Mouse (Mus musculus) gastrocnemius, postnatal 25 days (tissue): ENCODE measurements around the gene Cdh23. TPM values are rescaled to one million over a fixed set of nuclear protein-coding genes. Genes with fewer than 3 reads are reported as not detected.

ENCODE experiments used
- DNase-seq: peaks from one replicate; pipeline ENCODE4 v3.0.0; 2022
- total RNA-seq, 2 experiments: library from RNA; stranded (reverse); gene quantifications; 1 replicate in 1 of 2; 2 replicates in 1 of 2; pipeline ENCODE4 v1.2.3; 2021

Cdh23 gene
- total RNA-seq, 2 experiments from 2014 or later = 2.2 to 3.8 TPM

- no peak for DNase-seq
These were observed 12.5 kb upstream of the Cdh23 start for GRCm38 (mm10) chr10:60708837-60709236.

- DNase-seq = no peak
These were observed 10.0 kb upstream of the Cdh23 start for GRCm38 (mm10) chr10:60706268-60706667.

- DNase-seq = no peak
These were observed 8.8 kb upstream of the Cdh23 start for GRCm38 (mm10) chr10:60705134-60705533.

GRCm38 (mm10) chr10:60697775-60698174, 1.5 kb upstream of the Cdh23 start:
- DNase-seq = no peak

- peak; percentile 50 for DNase-seq
These were observed 685 bp upstream of the Cdh23 start for GRCm38 (mm10) chr10:60696975-60697374.

GRCm38 (mm10) chr10:60691671-60692390, 4.5 kb downstream of the Cdh23 start:
- peak; percentile 39 for DNase-seq

- DNase-seq = no peak
These were observed 5.3 kb downstream of the Cdh23 start for GRCm38 (mm10) chr10:60690960-60691359.

GRCm38 (mm10) chr10:60689396-60689795, 6.9 kb downstream of the Cdh23 start:
- DNase-seq = no peak

- DNase-seq = peak; percentile 66
These were observed 9.1 kb downstream of the Cdh23 start for GRCm38 (mm10) chr10:60687011-60687776.

- DNase-seq = no peak
These were observed 9.7 kb downstream of the Cdh23 start for GRCm38 (mm10) chr10:60686641-60686975.

- DNase-seq = no peak
These were observed 10.3 kb downstream of the Cdh23 start for GRCm38 (mm10) chr10:60685764-60686640.

GRCm38 (mm10) chr10:60678926-60679325, 17.4 kb downstream of the Cdh23 start:
- no peak for DNase-seq

- DNase-seq = no peak
These were observed 19.0 kb downstream of the Cdh23 start for GRCm38 (mm10) chr10:60677319-60677718.

GRCm38 (mm10) chr10:60670166-60670565, 26.1 kb downstream of the Cdh23 start:
- no peak for DNase-seq

GRCm38 (mm10) chr10:60668591-60668990, 27.7 kb downstream of the Cdh23 start:
- DNase-seq = no peak

GRCm38 (mm10) chr10:60660986-60661385, 35.3 kb downstream of the Cdh23 start:
- DNase-seq = no peak

GRCm38 (mm10) chr10:60659450-60660020, 36.8 kb downstream of the Cdh23 start:
- peak; percentile 23 for DNase-seq

GRCm38 (mm10) chr10:60658176-60658575, 38.1 kb downstream of the Cdh23 start:
- no peak for DNase-seq

GRCm38 (mm10) chr10:60653675-60654074, 42.6 kb downstream of the Cdh23 start:
- DNase-seq = no peak

GRCm38 (mm10) chr10:60653106-60653505, 43.2 kb downstream of the Cdh23 start:
- no peak for DNase-seq

GRCm38 (mm10) chr10:60644079-60644641, 52.1 kb downstream of the Cdh23 start:
- no peak for DNase-seq

GRCm38 (mm10) chr10:60639291-60639690, 57.0 kb downstream of the Cdh23 start:
- DNase-seq = peak; percentile 55
